Mouse (Mus musculus) splenic B cell, adult 2 months (primary cell): ENCODE data around the gene Ttll13.

Source experiments
- DNase-seq: peaks from one replicate; pipeline ENCODE4 v3.0.0-alpha.2; 2011; ENCODE audit warnings: low read depth, low spot score
- H3K27me3 ChIP-seq: 2 replicates; pipeline ENCODE4 v1.6.1; 2012; ENCODE audit warnings: mild to moderate bottlenecking, low read length, moderate library complexity, mixed read lengths; ENCODE audit not compliant: control insufficient read depth, poor library complexity, insufficient read depth, severe bottlenecking
- H3K36me3 ChIP-seq: 2 replicates; pipeline ENCODE4 v1.6.1; 2012; ENCODE audit warnings: mild to moderate bottlenecking, low read length, moderate library complexity, mixed read lengths; ENCODE audit not compliant: control insufficient read depth, poor library complexity, insufficient read depth, severe bottlenecking

Ttll13 gene

GRCm38 (mm10) chr7:80294764-80295648 is 48.8 kb downstream of the Ttll13 start:
- DNase-seq, result no peak
- Histone ChIP-seq H3K27me3 (no peaks in the 10 kb centered on the region), H3K36me3 (no peaks in the 10 kb centered on the region; the same call in 1 of the 2 replicates)

- DNase-seq, result no peak
- H3K36me3 ChIP-seq, result no peaks in the 10 kb centered on the region
These were observed 50.3 kb downstream of the Ttll13 start for GRCm38 (mm10) chr7:80296462-80296861.

GRCm38 (mm10) chr7:80297041-80297440 is 50.9 kb downstream of the Ttll13 start:
- no peaks in the 10 kb centered on the region for H3K36me3 ChIP-seq
- DNase-seq, result no peak

More at GRCm38 (mm10) chr7:80296462-80296861, 50.3 kb downstream of the Ttll13 start:
- no peaks in the 10 kb centered on the region for H3K27me3 ChIP-seq

DNA sequence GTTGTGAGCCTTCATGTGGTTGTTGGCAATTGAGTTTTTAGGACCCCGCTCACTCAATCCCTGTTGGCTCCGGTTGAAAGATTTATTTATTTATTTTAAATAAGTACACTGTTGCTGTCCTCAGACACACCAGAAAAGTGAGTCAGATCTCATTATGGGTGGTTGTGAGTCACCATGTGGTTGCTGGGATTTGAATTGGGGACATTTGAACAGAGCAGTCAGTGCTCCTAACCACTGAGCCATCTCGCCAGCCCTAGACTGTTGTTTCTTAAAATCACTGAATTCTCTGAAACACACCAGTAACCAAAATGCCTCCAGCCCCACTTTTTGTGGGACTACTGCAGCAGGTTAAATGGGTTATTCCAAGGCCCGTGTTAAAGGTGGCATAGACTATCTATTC is 52.6 kb downstream of the Ttll13 start:
- no peak for DNase-seq
- Histone ChIP-seq H3K27me3 (no peaks in the 10 kb centered on the region), H3K36me3 (no peaks in the 10 kb centered on the region)

More at GRCm38 (mm10) chr7:80297041-80297440, 50.9 kb downstream of the Ttll13 start:
- no peaks in the 10 kb centered on the region for H3K27me3 ChIP-seq

- H3K36me3 ChIP-seq, result no peaks in the 10 kb centered on the region
- H3K27me3 ChIP-seq, result no peaks in the 10 kb centered on the region
- DNase-seq, result no peak
These were observed 53.4 kb downstream of the Ttll13 start for GRCm38 (mm10) chr7:80299568-80299967.

- no peaks in the 10 kb centered on the region for H3K27me3 ChIP-seq
- no peaks in the 10 kb centered on the region for H3K36me3 ChIP-seq
- peak; percentile 26 for DNase-seq
These were observed 55.3 kb downstream of the Ttll13 start for GRCm38 (mm10) chr7:80301522-80301921.

- peak; percentile 40 for DNase-seq
- Histone ChIP-seq H3K36me3 (no peaks in the 10 kb centered on the region), H3K27me3 (no peaks in the 10 kb centered on the region)
These were observed 61.6 kb downstream of the Ttll13 start for GRCm38 (mm10) chr7:80307766-80308165.
